ENCODE assay signal across 16 mouse cellular contexts in genomic region chr10:98942999-98943398, GRCm38 (mm10).
"Had no signal": no experiment of that assay in that cellular context is flagged by ENCODE, and none has a peak within 500 bp of the region (broad histone marks: within the 10 kb centered on the region; RNA-seq: fewer than 3 reads in every experiment).

No protein-coding gene starts in this region.

- H3K4me1 ChIP-seq: intestine, embryonic 15.5 days had no signal

- H3K27ac ChIP-seq: intestine, embryonic 15.5 days; kidney, embryonic 15.5 days; limb, embryonic 15.5 days; liver, embryonic 14.5 days had no signal

- H3K9ac ChIP-seq: intestine, embryonic 15.5 days; kidney, embryonic 15.5 days; limb, embryonic 15.5 days; liver, embryonic 14.5 days; liver, postnatal 0 days had no signal

- H3K4me3 ChIP-seq: intestine, embryonic 15.5 days; kidney, embryonic 15.5 days; limb, embryonic 15.5 days had no signal

- H3K9me3 ChIP-seq: intestine, embryonic 15.5 days; kidney, embryonic 15.5 days; limb, embryonic 15.5 days had no signal

- H3K27me3 ChIP-seq: intestine, embryonic 15.5 days; kidney, embryonic 15.5 days; limb, embryonic 15.5 days had no signal

- H3K4me2 ChIP-seq: intestine, embryonic 15.5 days; kidney, embryonic 15.5 days; limb, embryonic 15.5 days; liver, embryonic 11.5 days; midbrain, embryonic 11.5 days had no signal

- H3K36me3 ChIP-seq: intestine, embryonic 15.5 days; limb, embryonic 15.5 days had no signal

- ATAC-seq: intestine, embryonic 15.5 days; liver, postnatal 0 days had no signal

- DNase-seq: kidney, adult 11 months; kidney, adult 8-10 months; kidney, postnatal 10 days; kidney, postnatal 36 days; layer of hippocampus, adult 9-11 months; liver, postnatal 0 days; lung, postnatal 4 days; midbrain, embryonic 14.5 days; thymus, adult 18-20 months; thymus, postnatal 36 days had no signal
